Mouse (Mus musculus): Measurements from ENCODE around the gene Arhgap35.
"Not testable (repeated sequence)": the region's sequence is repeated elsewhere in the genome, so short reads cannot be mapped to it uniquely, and the experiment has no call there.

- not testable (repeated sequence) for TF ChIP-seq CTCF (IDR thresholded peaks at IDR 0.05; ENCODE audit: low read depth); EP300 (optimal IDR thresholded peaks at IDR 0.05)
Observed at GRCm38 (mm10) chr7:16643106-16643505, 28.3 kb upstream of the Arhgap35 start.

Data from stomach, postnatal 0 days (tissue).